Mouse (Mus musculus) erythroblast, embryonic 14.5 days (primary cell): ENCODE results near the gene Armcx3. TPM values are rescaled to one million over a fixed set of nuclear protein-coding genes. Genes with fewer than 3 reads are reported as not detected.

Experiments used
- H3K27me3 ChIP-seq: 2 replicates; pipeline ENCODE4 v1.6.1; 2012; ENCODE audit warnings: inconsistent platforms; ENCODE audit not compliant: control insufficient read depth
- H3K36me3 ChIP-seq: 2 replicates; pipeline ENCODE4 v1.6.1; 2012; ENCODE audit warnings: mild to moderate bottlenecking, inconsistent platforms; ENCODE audit not compliant: control insufficient read depth
- H3K4me1 ChIP-seq: 2 replicates; pipeline ENCODE4 v1.6.1; 2012; ENCODE audit warnings: inconsistent platforms; ENCODE audit not compliant: control insufficient read depth
- H3K4me3 ChIP-seq: replicated peaks from 2 replicates; pipeline ENCODE3; 2012; ENCODE audit warnings: moderate library complexity, mild to moderate bottlenecking, inconsistent platforms
- H3K9me3 ChIP-seq: 2 replicates; pipeline ENCODE4 v1.6.1; 2012; ENCODE audit warnings: low read length, inconsistent platforms, mixed read lengths; ENCODE audit not compliant: control insufficient read depth
- GATA1 ChIP-seq: IDR thresholded peaks from 2 replicates; pipeline ENCODE4 v1.6.1; 2012; ENCODE audit warnings: low read length, inconsistent platforms, mixed read lengths
- TAL1 ChIP-seq: IDR thresholded peaks from 3 replicates; pipeline ENCODE4 v1.6.1; 2012; ENCODE audit warnings: low read length, inconsistent platforms, mixed read lengths
- polyA plus RNA-seq: library from polyadenylated mRNA; stranded (reverse); fragments of >175 nt; gene quantifications from 2 replicates; pipeline ENCODE4 v1.2.3, GENCODE M21; 2012

The Armcx3 gene
- polyA plus RNA-seq, 1 experiment, result 0.05 TPM

- peak within 1 kb of the TSS; percentile 57 for H3K4me3 ChIP-seq
- peaks cover 13% of the 10 kb centered on the region for H3K4me1 ChIP-seq
- H3K9me3 ChIP-seq, result no peaks in the 10 kb centered on the region
- peaks cover 3% of the 10 kb centered on the region for H3K27me3 ChIP-seq
- H3K36me3 ChIP-seq, result no peaks in the 10 kb centered on the region; the same call in 1 of the 2 replicates
- TF ChIP-seq TAL1 (no peak), GATA1 (no peak)
These were observed 52.4 kb downstream of the Armcx3 start, which contains the start of gene Armcx2 for GRCm38 (mm10) chrX:134808755-134809224. Armcx2 (minus strand) TSS chrX:134809221.

Other genes with a start within 250 kb of the Armcx3 start
- 0.24 and 0.47 TPM in 2 replicates for gene Timm8a1, start 214.7 kb upstream of the Armcx3 start, polyA plus RNA-seq
- gene Btk, start 173.0 kb upstream of the Armcx3 start, polyA plus RNA-seq, result 0.12 and 0.29 TPM in 2 replicates
- 12.2 and 13.9 TPM in 2 replicates for gene Rpl36a, start 170.9 kb upstream of the Armcx3 start, polyA plus RNA-seq
- 0.05 and 0.08 TPM in 2 replicates for gene Gla, start 155.5 kb upstream of the Armcx3 start, polyA plus RNA-seq
- gene Hnrnph2, start 155.4 kb upstream of the Armcx3 start, polyA plus RNA-seq, result 1.6 and 2.2 TPM in 2 replicates
- gene Armcx4, start 70.1 kb upstream of the Armcx3 start, polyA plus RNA-seq, result not detected in 2 replicates
- gene Armcx1, start 38.6 kb upstream of the Armcx3 start, polyA plus RNA-seq, result not detected in 2 replicates
- 0.03 and 0.06 TPM in 2 replicates for gene Armcx6, start 5.2 kb upstream of the Armcx3 start, polyA plus RNA-seq
- 0.04 and 0.10 TPM in 2 replicates for gene Armcx2, start 52.6 kb downstream of the Armcx3 start, polyA plus RNA-seq
- gene Nxf2, start 208.2 kb downstream of the Armcx3 start, polyA plus RNA-seq, result not detected in 2 replicates